Mouse (Mus musculus) cortical plate, adult 2 months (tissue): ENCODE measurements around the gene Aip. TPM values are rescaled to one million over a fixed set of nuclear protein-coding genes. Genes with fewer than 3 reads are reported as not detected.

ENCODE experiments used
- H3K27ac ChIP-seq: fragments of 200-500 bp; 2 replicates; pipeline ENCODE4 v1.5.1; 2012; ENCODE audit warnings: low read length, control low read depth, inconsistent platforms; ENCODE audit not compliant: insufficient read depth
- H3K4me1 ChIP-seq: fragments of 200-500 bp; 2 replicates; pipeline ENCODE4 v1.6.1; 2011; ENCODE audit warnings: low read length; ENCODE audit not compliant: control insufficient read depth, insufficient read depth
- H3K4me3 ChIP-seq: fragments of 200-500 bp; 2 replicates; pipeline ENCODE4 v1.5.1; 2011; ENCODE audit warnings: mild to moderate bottlenecking, low read length, control low read depth; ENCODE audit not compliant: insufficient read depth
- CTCF ChIP-seq: fragments of 200-500 bp; IDR thresholded peaks from 2 replicates; pipeline ENCODE4 v1.5.1; 2011; ENCODE audit warnings: mild to moderate bottlenecking, control low read depth, low read length; ENCODE audit not compliant: insufficient read depth; ENCODE audit errors: extremely low read depth
- POLR2A ChIP-seq: fragments of 200-500 bp; IDR thresholded peaks from 2 replicates; pipeline ENCODE4 v1.6.1; 2011; ENCODE audit warnings: mild to moderate bottlenecking, low read length, control low read depth; ENCODE audit not compliant: insufficient read depth; ENCODE audit errors: extremely low read depth
- polyA plus RNA-seq: library from polyadenylated mRNA; depleted of rRNA; stranded (reverse); fragments of >200 nt; gene quantifications from 2 replicates; pipeline ENCODE4 v1.2.3, GENCODE M21; 2012

Gene Aip
- polyA plus RNA-seq, 1 experiment = 167 TPM

DNA sequence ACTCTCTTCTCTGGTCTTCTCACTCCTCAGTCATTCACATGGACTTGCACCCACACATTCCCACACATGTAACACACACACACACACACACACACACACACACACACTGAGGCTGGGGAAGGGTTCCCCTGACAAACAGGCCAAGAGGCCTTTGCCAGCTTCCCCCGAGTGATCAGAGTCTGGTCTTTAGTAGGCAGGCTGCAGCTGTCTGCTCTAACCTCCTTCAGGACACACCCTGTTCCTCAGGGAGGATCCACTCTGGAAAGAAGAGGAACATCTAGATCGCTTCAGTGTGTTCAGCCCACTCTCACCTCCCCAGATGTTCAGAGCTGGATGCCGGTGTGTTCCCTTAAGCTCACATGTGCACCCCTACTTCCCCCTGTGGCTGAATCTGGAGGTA lies 31.3 kb downstream of the Aip start:
- H3K4me3 ChIP-seq = no peak overlapping the region
- H3K4me1 ChIP-seq = no peaks in the 10 kb centered on the region
- TF ChIP-seq CTCF = no peak
- no peak for TF ChIP-seq POLR2A
- H3K27ac ChIP-seq = no peak overlapping the region

DNA sequence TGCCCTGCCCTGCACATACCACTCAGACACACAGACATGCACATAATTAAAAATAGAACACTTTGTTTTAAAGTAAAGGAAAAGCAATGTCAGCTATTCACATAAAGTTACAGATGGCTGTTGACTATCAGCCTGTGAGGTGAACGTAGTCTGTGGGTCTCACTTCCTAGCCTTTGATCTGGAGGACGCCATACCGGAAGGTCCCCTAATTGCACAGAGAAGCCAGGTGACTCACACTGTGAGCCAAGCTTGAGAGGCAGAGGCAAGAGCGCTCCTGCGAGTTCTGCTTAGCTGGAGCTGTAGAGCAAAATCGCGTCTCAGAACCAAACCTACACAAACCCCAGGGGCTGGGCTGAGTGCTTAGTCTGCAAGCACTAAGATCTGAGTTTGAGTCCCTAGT lies 31.9 kb downstream of the Aip start:
- no peak overlapping the region for H3K4me3 ChIP-seq
- TF ChIP-seq CTCF (no peak), POLR2A (no peak)
- no peak overlapping the region for H3K27ac ChIP-seq
- H3K4me1 ChIP-seq = no peaks in the 10 kb centered on the region

DNA sequence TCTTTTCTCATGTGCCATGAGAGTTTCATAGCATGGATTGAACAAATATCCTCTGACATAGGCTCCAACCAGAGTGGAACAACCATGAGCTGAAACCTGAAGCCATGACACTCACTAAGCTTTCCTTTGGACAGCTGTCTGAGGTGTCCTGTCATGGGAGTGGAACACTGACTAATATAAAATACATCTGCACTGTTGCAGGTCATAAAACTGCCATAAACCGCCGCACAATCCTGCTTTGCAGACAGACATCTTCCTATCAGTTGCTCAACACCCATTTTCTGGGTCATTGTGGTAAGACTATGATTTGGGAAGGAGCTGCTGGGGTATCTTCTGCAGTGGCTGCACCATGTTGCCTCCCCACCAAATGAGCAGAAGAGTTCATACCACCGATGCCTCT lies 32.9 kb downstream of the Aip start:
- Histone ChIP-seq H3K27ac (no peak overlapping the region), H3K4me1 (no peaks in the 10 kb centered on the region), H3K4me3 (no peak overlapping the region)
- TF ChIP-seq POLR2A (no peak), CTCF (no peak)

DNA sequence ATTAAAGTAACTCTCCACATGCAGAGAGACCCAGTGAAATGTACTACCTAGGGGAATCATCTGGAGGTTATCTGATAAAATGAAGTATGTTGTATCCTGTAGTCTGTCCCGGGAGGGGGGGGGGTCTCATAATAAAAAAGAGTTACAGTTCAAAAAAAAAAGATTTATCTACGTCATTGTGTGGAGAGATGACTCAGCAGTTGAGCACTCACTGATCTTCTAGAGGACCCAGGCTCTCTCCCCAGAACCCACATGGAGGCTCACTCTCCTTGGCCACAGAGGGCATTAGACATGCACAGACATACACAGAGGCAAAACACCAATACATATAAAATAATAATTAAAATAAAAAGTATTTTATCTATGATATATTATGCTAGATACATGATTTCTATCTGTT lies 34.3 kb downstream of the Aip start:
- H3K27ac ChIP-seq = no peak overlapping the region
- TF ChIP-seq POLR2A = no peak
- no peak for TF ChIP-seq CTCF
- no peaks in the 10 kb centered on the region for H3K4me1 ChIP-seq
- no peak overlapping the region for H3K4me3 ChIP-seq

DNA sequence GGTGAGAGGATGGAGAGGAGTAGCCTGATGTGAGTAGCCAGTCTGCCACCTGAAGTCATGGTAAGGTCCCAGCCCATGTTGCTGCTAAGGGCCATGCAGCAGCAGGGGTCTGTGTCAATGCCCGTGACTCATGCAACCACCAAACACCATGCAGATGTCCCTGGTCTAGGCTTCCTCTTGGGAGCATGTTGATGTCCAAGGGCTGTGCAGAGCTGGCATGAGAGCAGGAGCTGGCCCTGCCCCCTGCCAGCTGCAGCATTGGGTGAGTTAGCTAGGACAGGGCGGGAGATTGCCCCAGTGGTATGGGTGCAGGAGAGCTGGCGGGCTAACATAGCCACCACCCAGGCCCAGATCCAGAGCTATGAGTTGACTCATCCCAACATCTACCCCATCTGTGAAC lies 35.2 kb downstream of the Aip start:
- no peak for TF ChIP-seq POLR2A
- no peak for TF ChIP-seq CTCF
- Histone ChIP-seq H3K27ac (no peak overlapping the region), H3K4me1 (no peaks in the 10 kb centered on the region), H3K4me3 (no peak overlapping the region)

DNA sequence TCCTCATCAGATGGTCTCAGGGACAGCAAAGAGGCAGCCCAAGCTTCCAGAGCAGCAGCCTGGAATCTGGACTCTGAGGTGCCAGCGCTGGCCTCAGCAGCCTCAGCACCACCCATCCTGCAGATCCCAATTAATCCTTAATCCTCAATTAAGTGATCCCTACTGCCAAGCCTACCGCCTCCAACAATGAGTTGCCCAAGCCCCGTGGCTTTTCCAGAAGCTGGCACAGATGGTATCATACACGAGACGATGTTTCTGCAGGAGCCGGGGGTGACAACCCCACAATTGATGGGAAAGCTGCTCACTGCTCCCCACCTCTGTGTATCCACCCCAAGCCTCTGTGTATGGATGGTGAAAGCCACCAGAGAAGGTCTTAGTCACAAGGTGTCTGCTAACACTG lies 36.5 kb downstream of the Aip start:
- TF ChIP-seq CTCF = no peak

DNA sequence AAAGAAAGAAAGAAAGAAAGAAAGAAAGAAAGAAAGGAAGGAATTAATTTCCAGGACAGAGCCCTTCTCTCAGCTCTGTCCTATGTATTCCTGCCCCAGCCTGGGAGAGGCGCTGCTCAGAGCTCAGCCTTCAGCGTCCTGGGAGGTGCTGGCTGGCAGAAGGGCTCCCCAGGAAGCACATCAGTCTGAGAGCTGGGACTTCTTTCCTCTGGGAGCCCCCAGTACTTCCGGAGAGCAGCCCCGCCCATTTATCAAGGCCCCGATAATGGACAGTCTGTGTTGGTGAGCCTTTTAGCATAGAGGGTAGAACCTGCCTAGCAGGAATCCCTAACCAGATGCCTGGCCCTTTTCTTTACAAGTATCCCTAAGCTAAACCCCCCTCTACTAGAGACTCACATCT lies 37.5 kb downstream of the Aip start:
- Histone ChIP-seq H3K4me3 (no peak overlapping the region), H3K4me1 (no peaks in the 10 kb centered on the region), H3K27ac (no peak overlapping the region)
- TF ChIP-seq POLR2A (no peak), CTCF (no peak)

More for the DNA sequence above, 36.5 kb downstream of the Aip start:
- Histone ChIP-seq H3K4me1 (no peaks in the 10 kb centered on the region), H3K4me3 (no peak overlapping the region), H3K27ac (no peak overlapping the region)

DNA sequence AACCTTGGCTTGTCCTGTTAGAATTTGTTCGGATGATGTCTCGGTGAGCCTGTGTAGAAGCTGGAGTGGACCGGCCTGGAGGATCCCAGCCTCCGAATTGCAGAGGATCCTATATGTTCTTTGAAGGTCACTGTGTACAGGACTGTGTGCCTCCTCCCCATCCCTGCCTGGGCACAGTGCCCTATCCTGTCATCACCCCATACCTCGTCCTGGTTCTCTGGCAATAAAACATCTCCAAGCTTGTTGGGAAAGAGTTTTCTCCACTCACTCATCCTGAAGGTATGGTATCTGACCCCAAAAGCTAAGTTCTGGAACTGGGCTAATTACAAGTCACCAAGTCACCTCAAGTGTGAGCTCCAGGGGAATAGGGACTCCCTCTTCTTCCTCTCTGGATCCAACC lies 38.6 kb downstream of the Aip start:
- Histone ChIP-seq H3K4me1 (no peaks in the 10 kb centered on the region), H3K4me3 (no peak overlapping the region), H3K27ac (no peak overlapping the region)
- no peak for TF ChIP-seq POLR2A
- no peak for TF ChIP-seq CTCF

DNA sequence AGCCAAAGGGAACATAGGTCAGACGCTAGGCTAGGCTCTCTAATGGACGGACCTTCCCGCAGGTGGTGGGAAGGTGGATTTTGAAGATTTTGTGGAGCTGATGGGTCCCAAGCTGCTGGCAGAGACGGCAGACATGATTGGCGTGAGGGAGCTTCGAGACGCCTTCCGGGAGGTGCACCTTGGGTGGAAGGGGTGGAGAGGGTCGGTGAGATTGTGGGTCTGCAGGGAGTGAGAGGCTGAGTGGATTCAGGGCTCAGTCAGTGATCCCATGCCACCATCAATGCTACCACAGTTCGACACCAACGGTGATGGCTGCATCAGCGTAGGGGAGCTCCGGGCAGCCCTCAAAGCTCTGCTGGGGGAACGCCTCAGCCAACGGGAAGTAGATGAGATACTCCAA lies 39.5 kb downstream of the Aip start:
- no peak for TF ChIP-seq POLR2A
- no peak for TF ChIP-seq CTCF
- H3K27ac ChIP-seq = no peak overlapping the region
- H3K4me1 ChIP-seq = no peaks in the 10 kb centered on the region
- no peak overlapping the region for H3K4me3 ChIP-seq

DNA sequence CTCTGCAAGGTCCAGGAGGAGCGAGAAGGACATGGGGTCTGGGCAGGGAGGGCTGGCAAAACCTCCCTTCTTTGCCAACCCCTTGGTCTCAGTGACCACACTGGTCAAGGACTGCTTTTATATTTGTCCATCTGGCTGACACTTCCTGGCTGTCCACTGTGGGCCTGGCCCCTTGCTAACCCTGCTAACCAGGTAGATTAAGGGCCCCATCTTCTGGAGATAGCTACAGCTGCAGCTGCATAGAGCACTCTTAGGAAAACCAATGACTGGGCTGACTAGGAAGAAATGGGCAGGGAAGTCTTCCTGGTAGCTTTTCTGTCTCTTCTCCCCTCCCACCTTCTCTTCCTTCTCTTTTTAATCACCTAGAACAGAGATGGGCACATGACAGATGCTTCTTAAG lies 40.7 kb downstream of the Aip start:
- no peak overlapping the region for H3K27ac ChIP-seq
- H3K4me1 ChIP-seq = no peaks in the 10 kb centered on the region
- TF ChIP-seq CTCF = 0 out of 2 replicates have a peak, but pooled peaks have one; percentile 4
- no peak for TF ChIP-seq POLR2A

DNA sequence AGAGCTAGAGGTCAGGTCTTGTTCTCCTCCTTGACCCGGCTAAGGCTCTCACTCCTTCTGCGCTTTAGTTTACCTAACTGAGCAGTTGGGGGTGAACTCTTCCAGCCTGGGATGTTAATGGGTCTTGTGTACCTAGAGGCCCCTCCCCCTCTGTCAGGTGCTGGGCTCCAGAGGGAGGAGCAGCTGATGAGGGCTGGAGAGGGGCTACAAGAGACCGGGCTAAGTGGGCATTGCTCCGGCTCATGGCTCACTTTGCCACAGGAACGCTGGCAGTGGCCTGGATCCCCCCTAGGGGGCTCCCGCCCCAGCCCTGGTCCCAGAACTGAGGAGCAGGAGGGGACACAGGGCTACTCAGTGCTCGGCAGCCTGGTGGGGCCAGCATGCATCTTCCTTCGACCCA lies 41.8 kb downstream of the Aip start:
- TF ChIP-seq POLR2A (no peak), CTCF (no peak)
- no peak overlapping the region for H3K4me3 ChIP-seq
- no peaks in the 10 kb centered on the region for H3K4me1 ChIP-seq
- H3K27ac ChIP-seq = no peak overlapping the region

More for the DNA sequence above, 40.7 kb downstream of the Aip start:
- H3K4me3 ChIP-seq = no peak overlapping the region
